Mouse (Mus musculus): ENCODE measurements around the gene Smarcal1. TPM values are rescaled to one million over a fixed set of nuclear protein-coding genes. Genes with fewer than 3 reads are reported as not detected.
A peak's percentile ranks its signal among the peaks of the same experiment; 100 is the strongest.

The Smarcal1 gene
- total RNA-seq, 2 experiments from 2014 or later: 32.3 to 34.7 TPM

DNA sequence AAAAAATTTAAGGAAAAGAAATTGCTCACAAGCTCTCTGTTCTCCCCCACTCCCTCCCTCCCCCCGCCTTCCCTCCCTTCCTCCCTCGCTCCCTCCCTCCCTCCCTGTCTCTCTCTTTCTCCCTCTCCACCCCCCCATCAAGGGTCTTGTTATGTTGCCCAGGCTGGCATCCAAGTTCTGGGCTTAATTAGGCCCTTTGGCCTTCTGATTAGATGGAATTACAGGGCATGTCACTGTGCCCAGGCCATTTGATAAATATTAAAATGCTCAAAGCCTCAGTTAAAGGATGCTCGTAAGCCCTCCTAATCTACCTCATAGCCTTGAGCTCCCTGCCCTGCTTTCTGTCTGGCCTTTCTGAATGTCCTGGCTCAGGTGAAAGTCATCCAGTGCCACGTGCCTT, 7.6 kb downstream of the Smarcal1 start:
- no peak for DNase-seq

DNA sequence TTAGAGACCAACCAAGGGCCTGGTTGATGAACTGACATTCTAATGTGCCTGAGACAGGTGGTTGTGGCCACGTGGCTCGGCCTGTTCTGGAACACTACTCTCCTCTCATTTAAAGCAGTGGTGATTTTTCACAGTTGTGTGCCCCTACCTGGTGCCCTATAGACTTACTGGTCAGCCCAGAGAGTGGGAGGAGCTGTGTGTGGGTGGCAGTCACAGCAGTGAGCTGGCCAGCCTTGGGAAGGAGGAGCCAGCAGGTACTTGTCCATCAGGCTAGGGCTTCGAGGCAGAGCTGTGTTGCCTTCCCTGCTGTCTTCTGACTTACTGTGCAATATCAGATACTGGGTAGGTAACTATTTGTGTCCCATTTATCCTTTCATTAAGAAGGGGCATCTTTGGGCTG, 9.3 kb downstream of the Smarcal1 start:
- no peak for DNase-seq

DNA sequence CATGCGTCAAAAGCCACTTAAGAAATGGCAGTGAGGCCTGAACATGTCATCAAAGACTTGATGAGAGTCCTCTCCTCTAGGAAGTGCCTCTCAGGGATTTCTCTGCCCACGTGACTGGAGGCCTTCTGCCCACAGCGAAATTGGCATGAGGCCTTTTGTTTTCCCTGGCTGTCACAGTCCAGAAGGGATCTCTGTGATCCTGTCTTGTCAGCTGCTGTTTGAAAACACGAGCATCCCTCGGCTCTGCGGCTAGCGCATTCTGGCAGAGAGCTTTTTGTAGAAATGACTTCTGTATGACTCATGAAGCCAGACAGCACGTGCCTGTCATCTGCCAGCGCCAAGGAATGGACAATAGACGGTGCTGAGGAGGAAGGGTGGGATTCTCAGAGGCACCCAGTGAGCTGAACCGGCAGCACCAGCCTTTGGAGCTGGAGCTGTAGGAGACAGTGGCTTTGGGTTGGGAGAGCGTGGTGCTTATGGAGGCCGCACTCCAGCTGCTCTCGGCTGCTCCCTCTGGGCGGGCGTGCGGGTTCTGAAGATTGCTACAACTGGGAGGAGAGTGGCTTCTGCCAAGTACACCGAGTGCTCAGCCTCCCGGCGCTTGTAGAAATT, 10.4 kb downstream of the Smarcal1 start:
- DNase-seq: peak; percentile 75

DNA sequence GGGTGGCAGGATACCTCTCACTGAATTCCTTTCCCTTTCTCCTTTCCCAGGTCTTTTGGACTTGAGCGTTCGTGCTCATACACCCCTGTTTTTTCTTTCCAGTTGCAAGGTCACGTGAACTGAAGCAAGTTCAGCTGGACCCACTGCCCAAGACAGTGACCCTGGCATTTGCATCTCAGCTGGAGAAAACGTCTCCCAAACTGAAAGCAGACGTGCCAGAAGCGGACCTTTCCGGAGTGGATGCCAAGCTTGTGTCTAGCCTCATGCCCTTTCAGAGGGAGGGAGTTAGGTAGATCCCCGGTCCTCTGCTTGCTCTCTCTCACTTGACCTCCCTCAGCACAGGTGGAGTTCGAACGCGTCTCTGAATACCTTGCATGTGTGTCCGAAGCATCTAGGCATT, 12.6 kb downstream of the Smarcal1 start:
- DNase-seq: no peak

DNA sequence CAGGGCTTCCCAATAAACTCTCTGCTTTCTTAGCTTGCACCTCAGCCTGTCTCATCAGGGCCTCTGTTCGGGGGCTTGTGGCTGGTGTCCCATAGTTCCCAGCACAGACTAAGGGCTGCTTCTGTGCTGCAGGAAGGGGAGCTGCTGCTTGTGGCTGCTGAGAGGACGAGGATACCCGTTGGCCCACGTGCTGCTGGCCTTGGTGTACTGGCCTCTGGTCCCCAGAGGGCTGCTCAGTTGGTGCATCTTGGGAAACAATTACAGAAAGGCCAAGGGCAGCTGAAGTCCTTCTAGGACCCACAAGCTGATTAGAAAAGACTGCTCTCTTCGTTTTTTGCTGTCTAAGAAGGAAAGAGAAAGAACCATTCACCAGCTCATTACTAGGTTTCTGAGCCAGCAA, 13.2 kb downstream of the Smarcal1 start:
- DNase-seq: no peak

DNA sequence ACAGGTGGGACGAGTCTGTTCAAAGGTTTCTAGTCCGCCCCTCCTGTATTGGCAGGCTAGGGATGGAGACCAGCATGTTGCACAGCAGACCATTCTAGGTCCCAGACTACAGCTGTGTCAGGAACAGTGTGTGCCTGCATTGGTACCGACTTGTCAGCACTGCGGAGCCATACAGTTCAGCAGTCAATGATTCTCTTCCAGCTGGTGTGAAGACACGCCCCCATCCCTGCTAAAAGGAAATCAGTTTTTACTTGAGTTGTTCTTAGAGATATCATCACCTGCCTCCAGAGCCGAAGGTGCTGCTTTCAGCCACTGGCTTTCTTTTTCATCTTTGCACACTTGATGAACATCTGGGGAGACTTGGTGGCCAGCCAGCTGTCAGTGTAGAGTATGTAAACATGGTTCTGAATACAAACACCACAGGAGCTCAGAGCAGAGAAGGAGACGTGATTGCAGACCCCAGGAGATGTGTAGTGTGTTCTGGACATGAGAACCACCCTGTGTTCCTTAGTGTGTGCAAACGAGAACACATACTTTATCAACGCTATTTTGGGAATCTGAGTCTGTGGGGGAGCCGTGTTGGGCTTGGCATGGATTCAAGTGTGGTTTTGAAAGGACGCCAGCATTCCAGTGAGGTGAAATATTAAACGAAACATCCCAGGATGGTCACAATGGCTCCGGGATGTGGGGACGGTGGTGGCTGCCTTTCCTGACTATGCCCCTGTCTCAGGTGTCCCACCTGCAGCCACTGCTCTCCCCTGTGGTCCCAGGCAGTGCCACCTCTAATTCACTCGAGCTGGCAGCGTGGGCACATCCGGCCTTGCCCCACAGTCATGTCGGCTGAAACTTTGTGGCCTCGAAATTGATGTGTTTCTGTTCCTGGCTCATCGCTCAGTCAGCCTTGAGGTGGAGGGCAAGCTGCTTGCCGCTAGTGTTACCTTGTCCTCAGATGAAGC, 16.4 kb downstream of the Smarcal1 start:
- DNase-seq: peak; percentile 91

DNA sequence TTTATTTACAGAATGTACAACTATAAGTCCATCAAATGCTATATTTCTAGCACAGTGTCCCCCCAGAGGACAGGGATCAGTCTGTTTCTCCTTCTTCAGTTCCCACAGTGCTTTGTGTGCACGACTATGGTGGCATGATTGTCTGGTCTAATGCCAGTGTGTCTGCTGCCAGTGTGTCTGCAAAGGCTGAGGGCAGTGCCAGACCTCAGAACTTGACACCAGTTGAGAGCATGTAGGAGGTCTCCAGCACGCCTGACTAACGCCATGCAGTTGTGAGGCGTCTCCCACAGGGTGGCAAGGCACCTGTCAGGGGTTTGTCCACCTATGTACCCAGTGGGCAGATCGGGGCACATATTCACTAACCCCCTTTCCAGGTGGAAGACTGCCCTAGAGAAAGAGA, 17.7 kb downstream of the Smarcal1 start:
- DNase-seq: peak; percentile 29

DNA sequence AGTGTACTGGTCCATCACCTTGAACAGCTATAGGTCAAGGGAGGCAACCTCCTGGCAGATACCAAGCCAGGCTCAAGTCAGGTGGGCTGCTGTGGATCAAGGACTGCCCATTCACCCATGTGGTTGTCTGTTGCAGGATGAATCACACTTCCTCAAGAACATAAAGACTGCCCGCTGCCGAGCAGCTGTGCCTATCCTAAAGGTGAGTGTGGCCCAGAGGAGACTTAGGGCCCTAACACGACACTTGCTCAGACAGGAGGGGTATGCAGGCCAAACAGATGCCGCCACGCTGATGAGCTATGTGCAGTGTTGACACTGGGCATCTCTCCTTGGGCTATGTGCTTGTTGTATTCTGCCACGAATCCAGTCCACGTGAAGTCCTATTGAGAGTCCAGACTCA, 18.2 kb downstream of the Smarcal1 start:
- no peak for DNase-seq

DNA sequence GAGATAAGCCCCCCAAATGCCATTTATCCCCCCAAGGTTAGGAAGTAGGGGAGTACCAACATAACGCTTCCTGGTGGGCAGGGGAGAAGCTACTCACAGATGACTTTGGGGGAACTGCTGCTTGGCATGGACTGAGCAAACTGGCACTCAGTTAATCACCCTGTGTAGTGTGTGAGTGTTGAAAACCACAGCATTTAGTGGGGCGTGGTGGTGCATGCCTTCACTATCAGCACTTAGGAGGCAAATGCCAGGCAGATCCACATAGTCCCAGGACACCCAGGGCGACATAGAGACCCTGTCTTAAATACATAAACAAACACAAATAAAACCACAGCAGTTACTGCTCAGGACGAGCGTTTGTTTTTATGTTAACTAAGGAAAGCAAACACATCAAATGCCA, 19.1 kb downstream of the Smarcal1 start:
- peak; percentile 33 for DNase-seq

DNA sequence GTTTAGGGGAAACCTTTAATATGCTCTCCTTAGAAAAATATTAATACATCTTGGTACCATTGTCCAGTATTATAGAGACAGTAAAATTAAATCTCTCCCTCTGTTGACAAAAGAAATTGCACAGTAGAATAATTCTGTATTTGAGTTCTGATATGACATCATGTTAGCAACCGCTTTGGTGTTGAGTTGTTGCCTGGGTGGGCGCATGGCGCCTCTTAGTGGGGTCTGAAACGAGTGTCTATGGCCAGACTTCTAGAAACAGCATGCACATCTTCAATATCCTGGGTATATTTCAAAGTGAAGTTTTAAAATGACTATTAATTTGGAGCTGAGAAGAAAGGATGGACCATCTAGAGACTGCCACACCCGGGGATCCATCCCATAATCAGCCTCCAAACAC, 19.8 kb downstream of the Smarcal1 start:
- DNase-seq: no peak

DNA sequence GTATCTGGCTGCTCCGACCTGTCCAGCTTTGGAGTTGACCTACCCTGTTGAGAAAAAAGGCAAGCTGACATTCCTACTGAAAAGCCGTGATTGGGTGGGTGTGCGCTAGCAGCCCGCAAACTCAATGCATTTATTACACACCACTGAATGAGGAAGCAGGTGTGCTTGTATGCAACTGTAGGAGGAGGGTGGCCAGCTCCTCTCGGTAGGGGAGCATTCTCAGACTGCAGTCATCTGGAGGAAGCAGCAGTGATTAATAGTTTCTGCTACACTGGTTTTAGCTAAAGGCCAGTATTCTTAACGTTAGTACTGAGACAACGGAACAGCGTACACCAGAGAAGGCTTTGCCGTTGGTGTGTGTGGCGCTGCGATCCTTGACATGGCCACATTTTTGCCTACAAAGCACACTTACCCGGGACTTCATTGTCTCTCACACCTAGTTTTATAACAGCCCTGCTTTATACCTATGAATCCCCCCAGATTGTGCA, 23.2 kb downstream of the Smarcal1 start:
- DNase-seq: no peak

DNA sequence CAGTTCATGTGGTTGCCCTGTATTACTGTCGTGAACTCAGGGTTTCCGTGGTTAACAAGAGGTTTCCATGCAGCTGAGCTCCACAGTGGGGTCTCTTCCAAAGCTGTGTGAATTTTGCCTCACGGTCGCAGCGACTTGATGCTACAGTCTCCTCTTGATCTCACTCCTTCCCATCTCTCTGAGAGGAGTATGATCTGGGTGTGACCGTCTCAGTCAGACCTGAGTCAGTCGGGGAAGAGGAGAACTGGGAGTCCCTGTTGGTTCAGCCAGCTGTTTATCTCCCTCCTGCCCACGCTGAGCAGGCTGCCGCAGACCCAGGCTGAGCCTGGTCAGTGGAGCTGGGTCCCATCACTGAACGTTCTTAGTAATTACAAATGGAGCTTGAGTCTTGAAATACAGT, 26.1 kb downstream of the Smarcal1 start:
- DNase-seq: no peak

DNA sequence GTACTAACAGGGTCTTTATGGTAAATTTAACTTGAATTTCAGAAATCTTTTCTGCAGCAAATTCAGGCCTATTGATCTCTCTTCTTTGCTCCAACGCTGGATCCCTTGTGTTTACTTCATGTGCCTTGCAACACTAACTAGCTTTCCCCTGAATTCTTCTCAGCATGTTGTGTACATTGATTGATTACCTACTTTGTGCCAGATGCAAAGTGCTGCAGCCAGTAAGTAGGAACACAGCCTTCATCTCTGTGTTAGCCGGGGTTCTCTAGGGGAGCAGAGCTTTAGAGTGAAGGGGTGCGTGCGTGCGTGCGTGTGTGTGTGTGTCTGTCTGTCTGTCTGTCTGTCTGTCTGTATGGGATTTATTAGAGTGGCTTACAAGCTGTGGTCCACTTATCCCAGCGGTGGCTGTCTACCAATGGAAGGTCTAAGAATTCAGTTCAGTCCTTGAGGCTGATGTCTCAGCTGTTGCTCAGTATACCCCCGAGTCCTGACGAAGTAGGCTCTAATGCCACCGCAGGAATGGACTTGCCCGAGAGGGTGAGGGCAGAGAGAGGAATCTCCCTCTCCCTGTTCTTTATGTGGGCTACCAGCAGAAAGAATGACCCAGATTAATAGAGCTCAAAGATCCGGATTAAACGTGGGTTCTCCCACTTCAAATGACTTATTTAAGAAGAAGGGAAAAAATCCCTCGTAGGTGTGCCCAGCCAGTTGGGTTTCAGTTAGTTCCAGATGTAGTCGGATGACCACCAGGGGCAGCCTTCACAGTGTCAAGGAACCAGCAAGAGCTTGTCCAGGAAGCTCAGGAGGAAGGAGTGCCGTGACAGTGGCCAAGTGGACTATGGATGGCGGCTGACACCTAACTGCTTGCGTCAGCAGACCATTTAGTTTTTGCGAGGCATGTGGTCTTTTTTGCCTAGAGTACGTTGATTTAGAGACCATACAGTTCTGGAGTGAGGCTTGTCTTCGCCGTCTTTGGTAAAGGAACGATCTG, 27.1 kb downstream of the Smarcal1 start:
- no peak for DNase-seq

DNA sequence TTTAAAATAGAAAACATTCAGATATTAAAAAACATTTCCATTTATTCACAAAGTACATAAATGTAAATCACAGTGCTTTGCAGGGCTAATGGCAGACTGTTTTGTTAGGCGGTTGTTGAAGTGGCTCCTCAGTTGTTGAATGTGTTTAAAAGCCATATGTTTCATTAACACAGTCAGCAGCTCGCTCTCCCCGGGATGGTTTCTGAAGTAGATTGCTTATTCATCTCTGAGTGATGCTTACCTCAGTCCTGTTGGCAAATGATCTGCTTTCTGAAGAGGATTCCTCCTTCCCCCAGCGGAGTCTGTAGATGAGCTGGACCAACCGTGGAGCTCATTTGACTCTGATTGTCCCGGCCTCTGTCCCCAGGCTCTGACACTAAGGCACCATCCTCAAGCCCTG, 29.1 kb downstream of the Smarcal1 start:
- DNase-seq: no peak

DNA sequence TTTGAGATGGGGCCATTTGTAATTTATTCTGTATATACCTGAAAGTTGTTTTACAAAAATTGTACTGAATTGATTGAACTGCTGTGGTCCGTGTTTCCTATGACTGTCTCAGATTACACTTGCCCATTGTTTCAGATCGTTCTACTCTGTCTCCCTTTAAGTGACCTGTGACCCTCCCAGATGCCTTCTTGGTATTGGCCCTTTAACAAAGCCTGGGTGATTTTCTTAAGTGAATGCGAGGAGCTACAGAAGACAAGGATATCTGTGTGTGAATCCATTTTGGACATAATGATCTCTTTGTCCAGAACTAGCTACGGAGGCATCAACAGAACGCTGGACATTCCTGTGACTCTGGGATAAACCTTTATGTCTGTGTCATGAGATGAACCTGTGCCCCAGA, 52.2 kb downstream of the Smarcal1 start:
- no peak for DNase-seq

DNA sequence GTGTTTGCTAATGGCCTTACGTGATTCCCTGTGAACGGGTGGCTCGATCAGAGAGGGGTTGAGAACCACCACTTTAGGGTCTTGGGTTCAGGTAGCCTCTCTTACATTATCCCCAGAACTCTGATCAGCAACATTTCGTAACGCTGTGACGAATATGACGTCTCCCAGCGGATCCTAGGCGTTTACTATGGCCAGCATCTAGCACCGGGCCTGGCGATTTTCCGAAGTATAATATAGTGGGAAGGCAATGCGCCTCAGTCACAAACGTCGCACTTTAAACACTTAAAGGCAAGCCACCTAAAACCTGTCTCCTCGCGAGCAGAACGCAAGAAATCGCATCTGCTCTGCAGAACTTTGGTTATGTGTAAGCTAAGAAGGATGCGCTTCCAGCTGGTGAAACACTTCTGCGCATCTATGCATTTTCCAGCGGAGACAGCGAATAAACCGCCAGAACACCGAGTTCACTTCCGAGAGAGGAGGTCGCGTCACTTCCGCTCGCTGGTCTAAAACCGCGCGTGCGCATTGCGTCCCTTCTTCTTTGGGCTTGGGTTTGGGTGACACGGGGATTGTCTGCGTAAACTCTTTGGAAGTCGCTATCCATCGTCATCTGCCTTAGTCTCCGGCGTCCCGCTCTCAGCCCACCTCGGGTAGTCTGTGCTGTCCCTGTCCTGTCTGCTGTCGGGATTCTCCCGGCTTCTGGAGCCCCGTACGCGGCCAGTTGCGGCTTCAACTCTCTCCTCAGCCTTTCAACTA, 57.8 kb downstream of the Smarcal1 start:
- peak; percentile 55 for DNase-seq

DNA sequence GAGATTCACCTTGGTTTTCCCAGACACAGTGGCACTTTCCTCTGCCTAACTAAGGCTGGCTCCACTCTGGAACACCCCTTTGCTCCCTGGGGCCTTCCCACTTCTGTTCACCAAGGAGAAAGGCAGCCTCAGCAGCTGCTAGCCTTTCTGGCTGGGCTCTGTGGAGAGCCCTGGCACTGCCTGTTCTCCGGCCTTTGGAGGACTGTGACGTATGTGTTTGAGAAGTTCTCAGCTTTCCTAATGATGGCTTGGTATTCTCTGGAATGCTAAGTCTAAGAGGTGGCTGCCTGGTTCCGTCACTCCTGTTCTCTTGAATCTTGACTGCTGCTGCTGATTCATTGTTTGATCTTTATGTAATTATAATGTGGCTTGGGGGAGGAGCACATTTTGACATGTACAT, 90.0 kb downstream of the Smarcal1 start:
- DNase-seq: no peak
